Mouse (Mus musculus) embryonic facial prominence, embryonic 11.5 days (tissue): ENCODE measurements around the gene Galntl5. TPM values are rescaled to one million over a fixed set of nuclear protein-coding genes. Genes with fewer than 3 reads are reported as not detected.
A peak's percentile ranks its signal among the peaks of the same experiment; 100 is the strongest.

Source experiments
- ATAC-seq: fragments of 200-750 bp; cut with Nextera tagmentation; replicated peaks from 2 replicates; pipeline ENCODE4 v1.8.0; 2017; ENCODE audit warnings: low read depth; ENCODE audit not compliant: insufficient number of reproducible peaks, low FRiP score, low TSS enrichment
- DNase-seq: peaks from one replicate; pipeline ENCODE4 v3.0.0-alpha.2; 2015; ENCODE audit warnings: low spot score
- H3K27ac ChIP-seq: fragments of 300-500 bp; sonication (generic); replicated peaks from 2 replicates; pipeline ENCODE4 v1.5.1; 2014; ENCODE audit warnings: mild to moderate bottlenecking, low read depth, low read length, control low read depth
- H3K27me3 ChIP-seq: fragments of 300-500 bp; sonication (generic); 2 replicates; pipeline ENCODE4 v1.6.1; 2014; ENCODE audit warnings: mild to moderate bottlenecking, low read length, moderate library complexity, mixed read lengths; ENCODE audit not compliant: control insufficient read depth, insufficient read depth
- H3K36me3 ChIP-seq: fragments of 300-500 bp; sonication (generic); replicated peaks from 2 replicates; pipeline ENCODE4 v1.6.1; 2014; ENCODE audit warnings: low read depth, mild to moderate bottlenecking, low read length, moderate library complexity, mixed read lengths; ENCODE audit not compliant: control insufficient read depth, insufficient read depth
- H3K4me1 ChIP-seq: fragments of 300-500 bp; sonication (generic); 2 replicates; pipeline ENCODE4 v1.6.1; 2014; ENCODE audit warnings: low read length, mixed read lengths; ENCODE audit not compliant: control insufficient read depth, insufficient read depth
- H3K4me2 ChIP-seq: fragments of 300-500 bp; sonication (generic); 2 replicates; pipeline ENCODE4 v1.6.1; 2014; ENCODE audit warnings: low read depth, mild to moderate bottlenecking, control low read depth, low read length, moderate library complexity
- H3K4me3 ChIP-seq: fragments of 300-500 bp; sonication (generic); 2 replicates; pipeline ENCODE4 v1.5.1; 2014; ENCODE audit warnings: low read depth, low read length, control low read depth
- H3K9ac ChIP-seq: fragments of 300-500 bp; sonication (generic); replicated peaks from 2 replicates; pipeline ENCODE4 v1.6.1; 2014; ENCODE audit warnings: mild to moderate bottlenecking, control low read depth, low read length
- H3K9me3 ChIP-seq: fragments of 300-500 bp; sonication (generic); replicated peaks from 2 replicates; pipeline ENCODE4 v1.6.1; 2016; ENCODE audit warnings: mild to moderate bottlenecking, low read length, inconsistent platforms, mixed read lengths; ENCODE audit not compliant: control insufficient read depth
- WGBS: fragments of 180-500 bp; shearing (Covaris S2); extraction: QIAGEN DNeasy Blood & Tissue Kit; methylation state at CpG from one replicate; pipeline ENCODE4 v1.1.7; 2014; 5-methylcytosine and 5-hydroxymethylcytosine counted together
- polyA plus RNA-seq: library from polyadenylated mRNA; unstranded; fragments of >200 nt; fragmentation: Nextera tagmentation; extraction: Ambion mirVana; gene quantifications from 2 replicates; pipeline ENCODE4 v1.2.1, GENCODE M21; 2014

Galntl5 gene
- polyA plus RNA-seq = not detected in 2 replicates

- H3K4me1 ChIP-seq = no peaks in the 10 kb centered on the region
- 76% methylated on average over 1 of the region's 1 CpGs for WGBS
- ATAC-seq (0 out of 2 replicates have a peak, but pooled peaks have one; percentile 34), DNase-seq (peak; percentile 17)
- H3K4me2 ChIP-seq = no peak within 1 kb of the TSS
- no peak within 1 kb of the TSS for H3K27ac ChIP-seq
- no peaks in the 10 kb centered on the region for H3K36me3 ChIP-seq
- no peaks in the 10 kb centered on the region; the same call in 1 of the 2 replicates for H3K9me3 ChIP-seq
- H3K4me3 ChIP-seq = no peak within 1 kb of the TSS
- H3K9ac ChIP-seq = no peak within 1 kb of the TSS
- no peaks in the 10 kb centered on the region for H3K27me3 ChIP-seq
Observed at GRCm38 (mm10) chr5:25181004-25181531, at the start of gene Galntl5. Galntl5 (plus strand) TSS chr5:25181460.

GRCm38 (mm10) chr5:25146705-25147104 is 34.6 kb upstream of the Galntl5 start:
- Histone ChIP-seq H3K36me3 (no peaks in the 10 kb centered on the region), H3K27me3 (no peaks in the 10 kb centered on the region), H3K4me2 (no peak overlapping the region), H3K27ac (no peak overlapping the region), H3K9me3 (no peaks in the 10 kb centered on the region), H3K9ac (no peak overlapping the region), H3K4me3 (no peak overlapping the region), H3K4me1 (no peaks in the 10 kb centered on the region)
- ATAC-seq (no peak), DNase-seq (no peak)
- 77% methylated on average over 7 of the region's 7 CpGs for WGBS

- H3K4me3 ChIP-seq = no peak overlapping the region
- no peaks in the 10 kb centered on the region for H3K36me3 ChIP-seq
- no peak overlapping the region for H3K4me2 ChIP-seq
- H3K9me3 ChIP-seq = no peaks in the 10 kb centered on the region
- H3K27me3 ChIP-seq = no peaks in the 10 kb centered on the region
- WGBS = 79% methylated on average over 2 of the region's 2 CpGs
- no peaks in the 10 kb centered on the region for H3K4me1 ChIP-seq
- no peak overlapping the region for H3K27ac ChIP-seq
- no peak for ATAC-seq
- DNase-seq = no peak
- H3K9ac ChIP-seq = no peak overlapping the region
Observed at GRCm38 (mm10) chr5:25149331-25149965, 31.8 kb upstream of the Galntl5 start.

- H3K36me3 ChIP-seq = no peaks in the 10 kb centered on the region
- no peak overlapping the region for H3K4me3 ChIP-seq
- H3K9me3 ChIP-seq = no peaks in the 10 kb centered on the region
- 91% methylated on average over 2 of the region's 2 CpGs for WGBS
- H3K27ac ChIP-seq = no peak overlapping the region
- H3K4me2 ChIP-seq = no peak overlapping the region
- ATAC-seq = no peak
- H3K4me1 ChIP-seq = no peaks in the 10 kb centered on the region
- no peak overlapping the region for H3K9ac ChIP-seq
- H3K27me3 ChIP-seq = no peaks in the 10 kb centered on the region
- DNase-seq = no peak
Observed at GRCm38 (mm10) chr5:25153491-25153890, 27.8 kb upstream of the Galntl5 start.

GRCm38 (mm10) chr5:25153996-25154395 is 27.3 kb upstream of the Galntl5 start:
- no peak for DNase-seq
- H3K4me3 ChIP-seq = no peak overlapping the region
- no peaks in the 10 kb centered on the region for H3K4me1 ChIP-seq
- H3K36me3 ChIP-seq = no peaks in the 10 kb centered on the region
- no peak for ATAC-seq
- H3K9ac ChIP-seq = no peak overlapping the region
- H3K27ac ChIP-seq = no peak overlapping the region
- H3K4me2 ChIP-seq = no peak overlapping the region
- H3K27me3 ChIP-seq = no peaks in the 10 kb centered on the region
- 60% methylated on average over 3 of the region's 3 CpGs for WGBS
- no peaks in the 10 kb centered on the region for H3K9me3 ChIP-seq

GRCm38 (mm10) chr5:25154823-25155222 is 26.4 kb upstream of the Galntl5 start:
- DNase-seq = no peak
- Histone ChIP-seq H3K36me3 (no peaks in the 10 kb centered on the region), H3K9ac (no peak overlapping the region), H3K27ac (no peak overlapping the region), H3K9me3 (no peaks in the 10 kb centered on the region), H3K4me1 (no peaks in the 10 kb centered on the region), H3K27me3 (no peaks in the 10 kb centered on the region), H3K4me2 (no peak overlapping the region), H3K4me3 (no peak overlapping the region)
- no peak for ATAC-seq
- 78% methylated on average over 4 of the region's 4 CpGs for WGBS

- Histone ChIP-seq H3K4me2 (no peak overlapping the region), H3K9me3 (no peaks in the 10 kb centered on the region), H3K4me3 (no peak overlapping the region), H3K4me1 (no peaks in the 10 kb centered on the region), H3K36me3 (no peaks in the 10 kb centered on the region), H3K27ac (no peak overlapping the region), H3K27me3 (no peaks in the 10 kb centered on the region), H3K9ac (no peak overlapping the region)
- DNase-seq (no peak), ATAC-seq (no peak)
- 80% methylated on average over 3 of the region's 3 CpGs for WGBS
Observed at GRCm38 (mm10) chr5:25155351-25155750, 25.9 kb upstream of the Galntl5 start.

- Histone ChIP-seq H3K4me3 (no peak overlapping the region), H3K36me3 (no peaks in the 10 kb centered on the region), H3K27me3 (no peaks in the 10 kb centered on the region), H3K27ac (no peak overlapping the region), H3K4me2 (no peak overlapping the region), H3K4me1 (no peaks in the 10 kb centered on the region), H3K9me3 (no peaks in the 10 kb centered on the region), H3K9ac (no peak overlapping the region)
- DNase-seq (no peak), ATAC-seq (no peak)
- WGBS = 46% methylated on average over 4 of the region's 4 CpGs
Observed at GRCm38 (mm10) chr5:25157136-25157535, 24.1 kb upstream of the Galntl5 start.
